Mouse (Mus musculus) kidney, embryonic 15.5 days (tissue): Measurements from ENCODE around the gene Fbxl14. TPM values are rescaled to one million over a fixed set of nuclear protein-coding genes. Genes with fewer than 3 reads are reported as not detected.
"Not testable (repeated sequence)": the region's sequence is repeated elsewhere in the genome, so short reads cannot be mapped to it uniquely, and the experiment has no call there.

Experiments
- ATAC-seq: fragments of 200-750 bp; cut with Nextera tagmentation; replicated peaks from 2 replicates; pipeline ENCODE4 v1.8.0; 2017; ENCODE audit warnings: moderate TSS enrichment; ENCODE audit not compliant: low FRiP score
- H3K27ac ChIP-seq: fragments of 300-500 bp; sonication (generic); 2 replicates; pipeline ENCODE4 v1.5.1; 2015; ENCODE audit warnings: mild to moderate bottlenecking, inconsistent platforms
- H3K27me3 ChIP-seq: fragments of 300-500 bp; sonication (generic); 2 replicates; pipeline ENCODE4 v1.6.1; 2015; ENCODE audit warnings: inconsistent platforms
- H3K36me3 ChIP-seq: fragments of 300-500 bp; sonication (generic); 2 replicates; pipeline ENCODE4 v1.6.1; 2015; ENCODE audit warnings: inconsistent platforms
- H3K4me1 ChIP-seq: fragments of 300-500 bp; sonication (generic); 2 replicates; pipeline ENCODE4 v1.6.1; 2015; ENCODE audit warnings: inconsistent platforms
- H3K4me2 ChIP-seq: fragments of 300-500 bp; sonication (generic); 2 replicates; pipeline ENCODE4 v1.6.1; 2015; ENCODE audit warnings: moderate library complexity, mild to moderate bottlenecking, inconsistent platforms
- H3K4me3 ChIP-seq: fragments of 300-500 bp; sonication (generic); replicated peaks from 2 replicates; pipeline ENCODE4 v1.5.1; 2015; ENCODE audit warnings: mild to moderate bottlenecking, inconsistent platforms
- H3K9ac ChIP-seq: fragments of 300-500 bp; sonication (generic); 2 replicates; pipeline ENCODE4 v1.6.1; 2015; ENCODE audit warnings: mild to moderate bottlenecking, inconsistent platforms
- H3K9me3 ChIP-seq: fragments of 300-500 bp; sonication (generic); replicated peaks from 2 replicates; pipeline ENCODE4 v1.6.1; 2016; ENCODE audit warnings: inconsistent platforms
- WGBS: fragments of 180-500 bp; shearing (Covaris S2); methylation state at CpG from one replicate; pipeline ENCODE4 v1.1.7; 2015; ENCODE audit warnings: mixed read lengths; 5-methylcytosine and 5-hydroxymethylcytosine counted together
- polyA plus RNA-seq: library from polyadenylated mRNA; unstranded; fragments of >200 nt; fragmentation: Nextera tagmentation; extraction: Ambion mirVana; gene quantifications from 2 replicates; pipeline ENCODE4 v1.2.1, GENCODE M21; 2015

The Fbxl14 gene
- polyA plus RNA-seq, 1 experiment from 2014 or later = 6.1 TPM

GRCm38 (mm10) chr6:119473992-119474391 lies 5.5 kb upstream of the Fbxl14 start:
- peaks cover 25% of the 10 kb centered on the region for H3K4me1 ChIP-seq
- H3K9ac ChIP-seq = no peak overlapping the region
- 73% methylated on average over 4 of the region's 4 CpGs for WGBS
- H3K27ac ChIP-seq = no peak overlapping the region
- ATAC-seq = no peak
- H3K4me2 ChIP-seq = no peak overlapping the region
- no peaks in the 10 kb centered on the region for H3K36me3 ChIP-seq
- H3K27me3 ChIP-seq = no peaks in the 10 kb centered on the region
- no peak overlapping the region for H3K4me3 ChIP-seq
- H3K9me3 ChIP-seq = no peaks in the 10 kb centered on the region

- ATAC-seq = no peak
Observed at GRCm38 (mm10) chr6:119475988-119476387, 3.5 kb upstream of the Fbxl14 start.

GRCm38 (mm10) chr6:119477686-119478310 lies 1.7 kb upstream of the Fbxl14 start:
- no peak overlapping the region for H3K4me3 ChIP-seq
- ATAC-seq = no peak
- peak overlapping the region; percentile 99; the same call in 1 of the 2 replicates for H3K27ac ChIP-seq
- H3K9me3 ChIP-seq = no peaks in the 10 kb centered on the region
- H3K36me3 ChIP-seq = 0 out of 2 replicates have a peak, but pooled peaks cover 9% of the 10 kb centered on the region
- H3K9ac ChIP-seq = no peak overlapping the region
- peak overlapping the region; percentile 98 for H3K4me2 ChIP-seq
- H3K27me3 ChIP-seq = no peaks in the 10 kb centered on the region
- WGBS = 22% methylated on average over 13 of the region's 13 CpGs
- peaks cover 42% of the 10 kb centered on the region for H3K4me1 ChIP-seq

More at GRCm38 (mm10) chr6:119475988-119476387, 3.5 kb upstream of the Fbxl14 start:
- Histone ChIP-seq H3K4me1 (peaks cover 35% of the 10 kb centered on the region), H3K4me3 (no peak overlapping the region), H3K9ac (no peak overlapping the region), H3K9me3 (no peaks in the 10 kb centered on the region), H3K36me3 (0 out of 2 replicates have a peak, but pooled peaks cover 5% of the 10 kb centered on the region), H3K4me2 (no peak overlapping the region), H3K27ac (no peak overlapping the region), H3K27me3 (no peaks in the 10 kb centered on the region)
- 83% methylated on average over 6 of the region's 6 CpGs for WGBS

GRCm38 (mm10) chr6:119478560-119479342 lies 717 bp upstream of the Fbxl14 start:
- peak; percentile 92 for ATAC-seq
- H3K36me3 ChIP-seq = peaks cover 9% of the 10 kb centered on the region
- peak overlapping the region; percentile 99 for H3K27ac ChIP-seq
- H3K4me3 ChIP-seq = peak overlapping the region; percentile 86
- H3K4me2 ChIP-seq = peak overlapping the region; percentile 98
- WGBS = 1% methylated on average over 47 of the region's 49 CpGs
- no peaks in the 10 kb centered on the region for H3K27me3 ChIP-seq
- peaks cover 49% of the 10 kb centered on the region for H3K4me1 ChIP-seq
- H3K9me3 ChIP-seq = no peaks in the 10 kb centered on the region
- peak overlapping the region; percentile 86 for H3K9ac ChIP-seq

- Histone ChIP-seq H3K4me3 (peak overlapping the region; percentile 86), H3K9ac (peak overlapping the region; percentile 86), H3K4me1 (peaks cover 62% of the 10 kb centered on the region), H3K27me3 (no peaks in the 10 kb centered on the region), H3K36me3 (peaks cover 21% of the 10 kb centered on the region), H3K27ac (peak overlapping the region; percentile 99), H3K9me3 (no peaks in the 10 kb centered on the region), H3K4me2 (peak overlapping the region; percentile 98)
- WGBS = under 1% methylated on average over 70 of the region's 70 CpGs
- ATAC-seq = peak; percentile 26
Observed at GRCm38 (mm10) chr6:119479876-119480705, 623 bp downstream of the Fbxl14 start.

- Histone ChIP-seq H3K27me3 (no peaks in the 10 kb centered on the region), H3K36me3 (peaks cover 22% of the 10 kb centered on the region), H3K27ac (peak overlapping the region; percentile 99), H3K4me1 (peaks cover 70% of the 10 kb centered on the region), H3K4me2 (peak overlapping the region; percentile 98), H3K9me3 (no peaks in the 10 kb centered on the region), H3K9ac (peak overlapping the region; percentile 86), H3K4me3 (peak overlapping the region; percentile 86)
- WGBS = under 1% methylated on average over 33 of the region's 33 CpGs
- 0 out of 2 replicates have a peak, but pooled peaks have one; percentile 1 for ATAC-seq
Observed at GRCm38 (mm10) chr6:119480706-119481331, 1.4 kb downstream of the Fbxl14 start.

GRCm38 (mm10) chr6:119481741-119482390 lies 2.4 kb downstream of the Fbxl14 start:
- not testable (repeated sequence) for ATAC-seq

GRCm38 (mm10) chr6:119482958-119483600 lies 3.6 kb downstream of the Fbxl14 start:
- no peaks in the 10 kb centered on the region for H3K9me3 ChIP-seq
- ATAC-seq = 0 out of 2 replicates have a peak, but pooled peaks have one; percentile 12
- H3K36me3 ChIP-seq = peaks cover 22% of the 10 kb centered on the region
- no peaks in the 10 kb centered on the region for H3K27me3 ChIP-seq
- H3K4me3 ChIP-seq = peak overlapping the region; percentile 86
- H3K4me1 ChIP-seq = peaks cover 67% of the 10 kb centered on the region
- WGBS = 36% methylated on average over 16 of the region's 16 CpGs
- H3K4me2 ChIP-seq = peak overlapping the region; percentile 98
- H3K27ac ChIP-seq = peak overlapping the region; percentile 54; the same call in 1 of the 2 replicates
- peak overlapping the region; percentile 19; the same call in 1 of the 2 replicates for H3K9ac ChIP-seq

More at GRCm38 (mm10) chr6:119481741-119482390, 2.4 kb downstream of the Fbxl14 start:
- peaks cover 76% of the 10 kb centered on the region for H3K4me1 ChIP-seq
- H3K4me2 ChIP-seq = peak overlapping the region; percentile 98
- 2% methylated on average over 10 of the region's 10 CpGs for WGBS
- H3K4me3 ChIP-seq = peak overlapping the region; percentile 86
- peaks cover 22% of the 10 kb centered on the region for H3K36me3 ChIP-seq
- H3K9ac ChIP-seq = peak overlapping the region; percentile 23; the same call in 1 of the 2 replicates
- not testable (repeated sequence) for H3K27me3 ChIP-seq, H3K9me3 ChIP-seq, H3K27ac ChIP-seq

- H3K4me2 ChIP-seq = no peak overlapping the region
- 0 out of 2 replicates have a peak overlapping the region, but pooled peaks have one; percentile 18 for H3K27ac ChIP-seq
- H3K27me3 ChIP-seq = no peaks in the 10 kb centered on the region
- WGBS = 10% methylated on average over 2 of the region's 2 CpGs
- no peak for ATAC-seq
- H3K4me3 ChIP-seq = no peak overlapping the region
- H3K4me1 ChIP-seq = peaks cover 61% of the 10 kb centered on the region
- H3K36me3 ChIP-seq = peaks cover 22% of the 10 kb centered on the region
- H3K9ac ChIP-seq = no peak overlapping the region
- no peaks in the 10 kb centered on the region for H3K9me3 ChIP-seq
Observed at GRCm38 (mm10) chr6:119485486-119485885, 6.0 kb downstream of the Fbxl14 start.

GRCm38 (mm10) chr6:119486381-119487084 lies 7.1 kb downstream of the Fbxl14 start:
- no peak overlapping the region for H3K4me3 ChIP-seq
- H3K27me3 ChIP-seq = no peaks in the 10 kb centered on the region
- no peak overlapping the region for H3K27ac ChIP-seq
- no peak overlapping the region for H3K4me2 ChIP-seq
- ATAC-seq = no peak
- H3K4me1 ChIP-seq = peaks cover 57% of the 10 kb centered on the region
- 90% methylated on average over 12 of the region's 12 CpGs for WGBS
- no peaks in the 10 kb centered on the region for H3K9me3 ChIP-seq
- H3K36me3 ChIP-seq = peaks cover 14% of the 10 kb centered on the region
- H3K9ac ChIP-seq = no peak overlapping the region
